Mouse (Mus musculus) forebrain, embryonic 11.5 days (tissue): Measurements from ENCODE around the gene Rgs10. TPM values are rescaled to one million over a fixed set of nuclear protein-coding genes. Genes with fewer than 3 reads are reported as not detected.

ENCODE experiments used
- ATAC-seq: fragments of 200-750 bp; cut with Nextera tagmentation; replicated peaks from 2 replicates; pipeline ENCODE4 v1.8.0; 2017; ENCODE audit warnings: moderate TSS enrichment; ENCODE audit not compliant: low FRiP score
- DNase-seq: peaks from one replicate; pipeline ENCODE4 v3.0.0-alpha.2; 2017; ENCODE audit warnings: low spot score
- H3K27ac ChIP-seq: fragments of 300-500 bp; sonication (generic); 2 replicates; pipeline ENCODE4 v1.5.1; 2014; ENCODE audit warnings: low read depth, low read length
- H3K27me3 ChIP-seq: fragments of 300-500 bp; sonication (generic); 2 replicates; pipeline ENCODE4 v1.6.1; 2014; ENCODE audit warnings: mild to moderate bottlenecking, low read length, mixed read lengths; ENCODE audit not compliant: control insufficient read depth, insufficient read depth
- H3K36me3 ChIP-seq: fragments of 300-500 bp; sonication (generic); 2 replicates; pipeline ENCODE4 v1.6.1; 2014; ENCODE audit warnings: mild to moderate bottlenecking, low read length, moderate library complexity, mixed read lengths; ENCODE audit not compliant: control insufficient read depth, insufficient read depth
- H3K4me1 ChIP-seq: fragments of 300-500 bp; sonication (generic); replicated peaks from 2 replicates; pipeline ENCODE4 v1.6.1; 2014; ENCODE audit warnings: low read length, mixed read lengths; ENCODE audit not compliant: control insufficient read depth, insufficient read depth
- H3K4me2 ChIP-seq: fragments of 300-500 bp; sonication (generic); 2 replicates; pipeline ENCODE4 v1.6.1; 2014; ENCODE audit warnings: low read depth, mild to moderate bottlenecking, low read length, moderate library complexity, mixed read lengths; ENCODE audit not compliant: severe bottlenecking
- H3K4me3 ChIP-seq: fragments of 300-500 bp; sonication (generic); 2 replicates; pipeline ENCODE4 v1.5.1; 2014; ENCODE audit warnings: low read depth, low read length
- H3K9ac ChIP-seq: fragments of 300-500 bp; sonication (generic); 2 replicates; pipeline ENCODE4 v1.6.1; 2014; ENCODE audit warnings: low read length
- H3K9me3 ChIP-seq: fragments of 300-500 bp; sonication (generic); 2 replicates; pipeline ENCODE4 v1.6.1; 2016; ENCODE audit warnings: low read length, mixed read lengths; ENCODE audit not compliant: control insufficient read depth
- WGBS: fragments of 180-500 bp; shearing (Covaris S2); extraction: QIAGEN DNeasy Blood & Tissue Kit; methylation state at CpG from one replicate; pipeline ENCODE4 v1.1.7; 2014; 5-methylcytosine and 5-hydroxymethylcytosine counted together
- polyA plus RNA-seq: library from polyadenylated mRNA; unstranded; fragments of >200 nt; fragmentation: Nextera tagmentation; extraction: Ambion mirVana; gene quantifications from 2 replicates; pipeline ENCODE4 v1.2.1, GENCODE M21; 2014

Rgs10 gene
- polyA plus RNA-seq, 1 experiment from 2014 or later: 6.6 TPM

- Histone ChIP-seq H3K9ac (no peak overlapping the region), H3K4me3 (no peak overlapping the region), H3K4me1 (peaks cover 8% of the 10 kb centered on the region; the same call in 1 of the 2 replicates), H3K36me3 (no peaks in the 10 kb centered on the region), H3K27ac (no peak overlapping the region), H3K4me2 (no peak overlapping the region), H3K27me3 (peaks cover 50% of the 10 kb centered on the region), H3K9me3 (no peaks in the 10 kb centered on the region)
- WGBS: 67% methylated on average over 6 of the region's 6 CpGs
- DNase-seq (no peak), ATAC-seq (no peak)
Observed at GRCm38 (mm10) chr7:128416664-128417063, 1.9 kb downstream of the Rgs10 start.

- no peak overlapping the region for H3K4me2 ChIP-seq
- H3K9me3 ChIP-seq: no peaks in the 10 kb centered on the region
- WGBS: 60% methylated on average over 8 of the region's 8 CpGs
- H3K27ac ChIP-seq: no peak overlapping the region
- H3K36me3 ChIP-seq: no peaks in the 10 kb centered on the region
- no peak overlapping the region for H3K4me3 ChIP-seq
- H3K4me1 ChIP-seq: peaks cover 8% of the 10 kb centered on the region; the same call in 1 of the 2 replicates
- DNase-seq (no peak), ATAC-seq (no peak)
- H3K9ac ChIP-seq: no peak overlapping the region
- peaks cover 35% of the 10 kb centered on the region for H3K27me3 ChIP-seq
Observed at GRCm38 (mm10) chr7:128414433-128414832, 4.1 kb downstream of the Rgs10 start.

DNA sequence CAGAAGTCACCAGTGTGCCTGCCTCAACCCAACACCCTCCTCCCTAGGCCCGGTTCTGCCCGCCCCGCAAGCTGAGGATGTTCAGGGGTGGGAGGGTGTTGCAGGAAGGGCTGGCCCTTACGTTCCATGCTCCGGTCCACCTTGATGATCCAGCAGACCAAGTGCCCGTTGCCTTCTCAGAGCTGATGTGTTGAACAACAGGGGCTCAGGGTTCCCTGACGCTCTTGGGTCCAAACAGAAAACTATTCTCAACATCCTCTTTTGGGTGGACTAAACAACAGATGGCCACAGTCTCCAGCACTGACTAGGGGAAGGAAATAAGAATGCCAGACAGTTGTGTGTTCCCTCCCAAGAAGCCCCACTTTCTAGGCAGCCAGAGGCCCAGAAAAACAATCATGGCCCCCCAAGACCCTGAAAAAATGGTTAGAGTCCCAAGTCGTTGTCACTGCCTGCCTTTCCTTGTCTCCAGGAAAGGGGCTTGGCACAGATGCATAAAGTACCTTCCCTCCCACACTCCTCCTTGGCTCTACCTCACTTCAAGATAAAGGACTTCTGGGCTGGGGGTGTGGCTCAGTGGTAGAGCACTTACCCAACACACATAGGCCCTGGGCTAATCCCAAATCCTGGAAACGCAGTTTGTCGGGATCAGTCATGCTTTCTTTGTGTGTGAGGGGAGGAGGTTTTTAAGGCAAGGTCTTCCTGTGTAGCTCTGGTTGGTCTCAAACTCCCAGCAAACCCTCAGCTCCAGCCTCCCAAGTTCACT is 6.3 kb downstream of the Rgs10 start:
- ATAC-seq (no peak), DNase-seq (no peak)
- H3K4me1 ChIP-seq: peaks cover under 1% of the 10 kb centered on the region; the same call in 1 of the 2 replicates
- H3K27ac ChIP-seq: no peak overlapping the region
- H3K9ac ChIP-seq: no peak overlapping the region
- H3K36me3 ChIP-seq: no peaks in the 10 kb centered on the region
- no peaks in the 10 kb centered on the region for H3K9me3 ChIP-seq
- H3K4me3 ChIP-seq: no peak overlapping the region
- H3K4me2 ChIP-seq: no peak overlapping the region
- 65% methylated on average over 10 of the region's 10 CpGs for WGBS
- H3K27me3 ChIP-seq: peaks cover 17% of the 10 kb centered on the region

DNA sequence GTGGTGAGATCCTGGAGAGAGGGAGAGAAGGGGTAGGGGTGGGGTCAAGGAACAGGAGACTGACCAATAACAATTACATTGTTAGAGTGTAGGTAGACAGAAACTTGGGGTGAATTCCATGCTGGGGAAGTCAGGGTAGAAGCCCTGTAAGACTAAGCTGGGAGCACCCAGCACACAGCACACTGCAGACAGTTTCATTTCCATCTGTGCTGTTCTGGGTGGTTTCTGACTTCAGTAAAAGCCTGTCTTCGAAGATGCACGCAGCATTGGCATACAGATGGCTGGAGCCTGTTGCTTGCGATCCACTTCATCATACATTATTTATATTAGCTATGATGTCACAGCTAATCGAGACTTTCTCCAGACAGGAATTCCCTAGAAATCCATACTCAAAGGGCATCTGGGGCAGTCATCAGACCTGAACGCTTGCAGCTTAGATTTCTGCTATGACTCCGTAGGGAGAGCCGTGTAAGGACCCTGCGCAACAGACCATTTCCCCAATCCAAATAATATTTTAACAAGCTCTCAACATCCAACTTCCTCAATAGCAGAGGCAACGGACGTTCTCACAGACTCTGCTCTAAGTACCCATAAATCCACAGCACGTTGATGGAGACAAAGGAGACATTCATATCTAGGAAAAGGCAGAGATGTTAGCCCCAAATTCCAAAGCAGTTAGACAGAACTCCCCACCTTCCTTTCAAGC is 7.7 kb downstream of the Rgs10 start:
- Histone ChIP-seq H3K9ac (no peak overlapping the region), H3K36me3 (no peaks in the 10 kb centered on the region), H3K4me1 (no peaks in the 10 kb centered on the region), H3K27me3 (peaks cover 3% of the 10 kb centered on the region; the same call in 1 of the 2 replicates), H3K27ac (no peak overlapping the region), H3K4me3 (no peak overlapping the region), H3K4me2 (no peak overlapping the region), H3K9me3 (no peaks in the 10 kb centered on the region)
- no peak for DNase-seq
- 86% methylated on average over 11 of the region's 11 CpGs for WGBS
- no peak for ATAC-seq

DNA sequence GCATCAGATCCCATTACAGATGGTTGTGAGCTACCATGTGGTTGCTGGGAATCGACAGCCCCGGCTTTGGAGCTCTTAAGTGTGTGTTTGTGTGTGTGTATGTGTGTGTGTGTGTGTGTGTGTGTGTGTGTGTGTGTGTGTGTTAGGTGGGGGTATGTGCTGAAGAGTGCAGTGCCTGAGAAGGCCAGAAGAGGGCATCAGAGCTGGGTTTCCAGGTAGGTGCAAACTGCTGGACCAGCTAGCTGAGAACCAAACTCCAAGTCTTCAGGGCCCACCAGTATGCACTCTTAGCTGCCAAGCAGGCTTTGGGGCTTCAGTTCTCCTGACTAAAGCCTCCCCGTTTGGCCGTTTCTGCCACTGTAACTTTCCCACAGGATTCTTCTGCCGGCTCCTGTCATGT is 10.3 kb downstream of the Rgs10 start:
- ATAC-seq: no peak
- no peak overlapping the region for H3K4me3 ChIP-seq
- H3K27me3 ChIP-seq: no peaks in the 10 kb centered on the region
- H3K36me3 ChIP-seq: no peaks in the 10 kb centered on the region
- H3K9me3 ChIP-seq: no peaks in the 10 kb centered on the region
- no peak for DNase-seq
- no peak overlapping the region for H3K4me2 ChIP-seq
- no peaks in the 10 kb centered on the region for H3K4me1 ChIP-seq
- H3K9ac ChIP-seq: no peak overlapping the region
- H3K27ac ChIP-seq: no peak overlapping the region
- 96% methylated on average over 5 of the region's 5 CpGs for WGBS

- Histone ChIP-seq H3K36me3 (no peaks in the 10 kb centered on the region), H3K4me2 (no peak overlapping the region), H3K27me3 (no peaks in the 10 kb centered on the region), H3K4me1 (no peaks in the 10 kb centered on the region), H3K27ac (no peak overlapping the region), H3K9me3 (no peaks in the 10 kb centered on the region), H3K9ac (no peak overlapping the region), H3K4me3 (no peak overlapping the region)
- WGBS: 91% methylated on average over 6 of the region's 6 CpGs
- DNase-seq (no peak), ATAC-seq (no peak)
Observed at GRCm38 (mm10) chr7:128403988-128404387, 14.6 kb downstream of the Rgs10 start.

DNA sequence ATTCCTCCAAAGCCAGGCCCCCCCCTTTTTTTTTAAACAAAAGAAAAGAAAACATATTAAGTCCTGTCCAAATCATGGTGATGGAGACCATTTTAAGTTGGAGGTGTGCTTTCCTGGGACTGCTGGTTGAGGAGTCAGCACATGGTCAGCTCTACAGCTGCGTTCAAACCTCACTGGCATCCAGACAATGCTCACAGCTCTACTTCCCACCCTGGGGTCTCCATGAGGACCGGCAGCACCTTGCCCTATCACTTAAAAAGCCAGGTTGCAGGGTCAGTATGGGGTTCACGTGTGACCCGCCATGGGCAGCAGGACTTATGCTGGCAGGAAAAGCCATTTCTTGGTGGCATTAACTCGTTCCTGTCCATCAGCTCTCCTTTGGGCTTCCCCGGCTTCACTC is 15.0 kb downstream of the Rgs10 start:
- Histone ChIP-seq H3K27ac (no peak overlapping the region), H3K9ac (no peak overlapping the region), H3K4me1 (no peaks in the 10 kb centered on the region), H3K9me3 (no peaks in the 10 kb centered on the region), H3K36me3 (no peaks in the 10 kb centered on the region), H3K4me3 (no peak overlapping the region), H3K4me2 (no peak overlapping the region), H3K27me3 (no peaks in the 10 kb centered on the region)
- ATAC-seq: no peak
- WGBS: 91% methylated on average over 6 of the region's 6 CpGs
- no peak for DNase-seq

GRCm38 (mm10) chr7:128403128-128403527 is 15.4 kb downstream of the Rgs10 start:
- Histone ChIP-seq H3K4me1 (no peaks in the 10 kb centered on the region), H3K27ac (no peak overlapping the region), H3K9ac (no peak overlapping the region), H3K36me3 (no peaks in the 10 kb centered on the region), H3K4me2 (no peak overlapping the region), H3K4me3 (no peak overlapping the region), H3K9me3 (no peaks in the 10 kb centered on the region), H3K27me3 (no peaks in the 10 kb centered on the region)
- ATAC-seq (no peak), DNase-seq (no peak)
- WGBS: 87% methylated on average over 10 of the region's 10 CpGs
